Mouse (Mus musculus) liver, postnatal 0 days (tissue): Measurements from ENCODE around the gene Ube2a.

Experiments used
- CTCF ChIP-seq: sonication (generic); IDR thresholded peaks from 2 replicates; pipeline ENCODE4 v1.5.1; 2016; ENCODE audit warnings: antibody characterized with exemption, low read depth
- EP300 ChIP-seq: IDR thresholded peaks from 2 replicates; pipeline ENCODE4 v1.6.1; 2016; ENCODE audit warnings: antibody characterized with exemption, low read depth, mild to moderate bottlenecking

- no peak for TF ChIP-seq CTCF
- TF ChIP-seq EP300: no peak
These were observed 56.0 kb downstream of the Ube2a start for GRCm38 (mm10) chrX:36929694-36930093.
